Mouse (Mus musculus): ENCODE measurements at regions not wholly inside any gene's neighbourhood (a gene's known extent, or its start where the extent isn't known, plus 50 kb on each side); places are given as distances from the start of the nearest gene placed in this dataset.
A peak's percentile ranks its signal among the peaks of the same experiment; 100 is the strongest.

GRCm38 (mm10) chr13:83742546-83742945 is 238.7 kb downstream of the Mef2c start:
- H3K36me3 ChIP-seq (replicated peaks; ENCODE audit: control insufficient read depth, insufficient read depth, low read depth): no peaks in the 10 kb centered on the region
- peaks cover 50% of the 10 kb centered on the region for H3K27me3 ChIP-seq (ENCODE audit: control insufficient read depth, insufficient read depth, low read length)
- H3K4me2 ChIP-seq (ENCODE audit: low read depth): no peak overlapping the region
- H3K27ac ChIP-seq: no peak overlapping the region
- no peak for ATAC-seq (ENCODE audit: insufficient read depth)
- no peak overlapping the region for H3K4me3 ChIP-seq (ENCODE audit: insufficient read depth in 1 of 2, low read depth in 2 of 2, low read length in 2 of 2)
- no peaks in the 10 kb centered on the region for H3K9me3 ChIP-seq (ENCODE audit: control insufficient read depth, low read length)
- 0 out of 4 replicates have a peak, but pooled peaks cover 0 to 2% of the 10 kb centered on the region in 2 experiments for H3K4me1 ChIP-seq (replicated peaks; ENCODE audit: control insufficient read depth in 2 of 2, insufficient read depth in 2 of 2, low read length in 1 of 2)
- no peak for TF ChIP-seq EP300 (IDR thresholded peaks at IDR 0.05; ENCODE audit: low read depth)
- no peak for TF ChIP-seq CTCF (IDR thresholded peaks at IDR 0.05; ENCODE audit: low read depth)
- WGBS (ENCODE audit: insufficient replicate concordance): 53% methylated on average over 3 of the region's 3 CpGs
- no peak overlapping the region for H3K9ac ChIP-seq (replicated peaks)
- DNase-seq (ENCODE audit: low read depth in 3 of 3, low spot score in 3 of 3): no peak

GRCm38 (mm10) chr13:83743381-83743780 is 239.5 kb downstream of the Mef2c start:
- Histone ChIP-seq H3K9me3 (ENCODE audit: control insufficient read depth, low read length) (no peaks in the 10 kb centered on the region), H3K27me3 (ENCODE audit: control insufficient read depth, insufficient read depth, low read length) (peaks cover 42% of the 10 kb centered on the region), H3K4me2 (ENCODE audit: low read depth) (no peak overlapping the region), H3K27ac (no peak overlapping the region), H3K36me3 (replicated peaks; ENCODE audit: control insufficient read depth, insufficient read depth, low read depth) (no peaks in the 10 kb centered on the region), H3K4me3 (ENCODE audit: insufficient read depth in 1 of 2, low read depth in 2 of 2, low read length in 2 of 2) (no peak overlapping the region), H3K9ac (replicated peaks) (no peak overlapping the region), H3K4me1 (replicated peaks; ENCODE audit: control insufficient read depth in 2 of 2, insufficient read depth in 2 of 2, low read length in 1 of 2) (0 out of 4 replicates have a peak, but pooled peaks cover 0 to 2% of the 10 kb centered on the region in 2 experiments)
- ATAC-seq (ENCODE audit: insufficient read depth): no peak
- no peak for DNase-seq (ENCODE audit: low read depth in 3 of 3, low spot score in 3 of 3)
- WGBS (ENCODE audit: insufficient replicate concordance): 50% methylated on average over 2 of the region's 2 CpGs
- TF ChIP-seq EP300 (IDR thresholded peaks at IDR 0.05; ENCODE audit: low read depth) (no peak), CTCF (IDR thresholded peaks at IDR 0.05; ENCODE audit: low read depth) (no peak)

GRCm38 (mm10) chr13:83744110-83744752 is 240.4 kb downstream of the Mef2c start:
- Histone ChIP-seq H3K4me1 (replicated peaks; ENCODE audit: control insufficient read depth in 2 of 2, insufficient read depth in 2 of 2, low read length in 1 of 2) (no peaks in the 10 kb centered on the region), H3K4me2 (ENCODE audit: low read depth) (no peak overlapping the region), H3K9me3 (ENCODE audit: control insufficient read depth, low read length) (no peaks in the 10 kb centered on the region), H3K27me3 (ENCODE audit: control insufficient read depth, insufficient read depth, low read length) (peaks cover 33% of the 10 kb centered on the region), H3K36me3 (replicated peaks; ENCODE audit: control insufficient read depth, insufficient read depth, low read depth) (no peaks in the 10 kb centered on the region), H3K9ac (replicated peaks) (no peak overlapping the region), H3K27ac (no peak overlapping the region), H3K4me3 (ENCODE audit: insufficient read depth in 1 of 2, low read depth in 2 of 2, low read length in 2 of 2) (no peak overlapping the region)
- ATAC-seq (ENCODE audit: insufficient read depth): no peak
- 55% methylated on average over 8 of the region's 8 CpGs for WGBS (ENCODE audit: insufficient replicate concordance)
- TF ChIP-seq CTCF (IDR thresholded peaks at IDR 0.05; ENCODE audit: low read depth) (no peak), EP300 (IDR thresholded peaks at IDR 0.05; ENCODE audit: low read depth) (no peak)
- no peak for DNase-seq (ENCODE audit: low read depth in 3 of 3, low spot score in 3 of 3)

- no peaks in the 10 kb centered on the region for H3K36me3 ChIP-seq (replicated peaks; ENCODE audit: control insufficient read depth, insufficient read depth, low read depth)
- peak overlapping the region; percentile 34 for H3K4me2 ChIP-seq (ENCODE audit: low read depth)
- H3K9me3 ChIP-seq (ENCODE audit: control insufficient read depth, low read length): no peaks in the 10 kb centered on the region
- ATAC-seq (ENCODE audit: insufficient read depth) (no peak), DNase-seq (ENCODE audit: low read depth in 3 of 3, low spot score in 3 of 3) (no peak)
- peaks cover 25% of the 10 kb centered on the region for H3K27me3 ChIP-seq (ENCODE audit: control insufficient read depth, insufficient read depth, low read length)
- H3K4me1 ChIP-seq (replicated peaks; ENCODE audit: control insufficient read depth in 2 of 2, insufficient read depth in 2 of 2, low read length in 1 of 2): no peaks in the 10 kb centered on the region
- no peak overlapping the region for H3K4me3 ChIP-seq (ENCODE audit: insufficient read depth in 1 of 2, low read depth in 2 of 2, low read length in 2 of 2)
- H3K9ac ChIP-seq (replicated peaks): no peak overlapping the region
- 1% methylated on average over 38 of the region's 38 CpGs for WGBS (ENCODE audit: insufficient replicate concordance)
- no peak for TF ChIP-seq CTCF (IDR thresholded peaks at IDR 0.05; ENCODE audit: low read depth)
- no peak for TF ChIP-seq EP300 (IDR thresholded peaks at IDR 0.05; ENCODE audit: low read depth)
- no peak overlapping the region for H3K27ac ChIP-seq
These were observed 241.2 kb downstream of the Mef2c start for GRCm38 (mm10) chr13:83744981-83745555.

- DNase-seq (ENCODE audit: low read depth in 3 of 3, low spot score in 3 of 3) (no peak), ATAC-seq (ENCODE audit: insufficient read depth) (no peak)
- Histone ChIP-seq H3K36me3 (replicated peaks; ENCODE audit: control insufficient read depth, insufficient read depth, low read depth) (no peaks in the 10 kb centered on the region), H3K9ac (replicated peaks) (no peak overlapping the region), H3K27me3 (ENCODE audit: control insufficient read depth, insufficient read depth, low read length) (peaks cover 18% of the 10 kb centered on the region), H3K9me3 (ENCODE audit: control insufficient read depth, low read length) (no peaks in the 10 kb centered on the region), H3K4me2 (ENCODE audit: low read depth) (no peak overlapping the region), H3K4me3 (ENCODE audit: insufficient read depth in 1 of 2, low read depth in 2 of 2, low read length in 2 of 2) (no peak overlapping the region), H3K4me1 (replicated peaks; ENCODE audit: control insufficient read depth in 2 of 2, insufficient read depth in 2 of 2, low read length in 1 of 2) (no peaks in the 10 kb centered on the region), H3K27ac (no peak overlapping the region)
- TF ChIP-seq EP300 (IDR thresholded peaks at IDR 0.05; ENCODE audit: low read depth) (no peak), CTCF (IDR thresholded peaks at IDR 0.05; ENCODE audit: low read depth) (no peak)
- 61% methylated on average over 5 of the region's 5 CpGs for WGBS (ENCODE audit: insufficient replicate concordance)
These were observed 242.1 kb downstream of the Mef2c start for GRCm38 (mm10) chr13:83745961-83746360.

Data from liver, embryonic 14.5 days (tissue).